Mouse (Mus musculus) stomach, embryonic 16.5 days (tissue): ENCODE data around the gene Steap4. TPM values are rescaled to one million over a fixed set of nuclear protein-coding genes. Genes with fewer than 3 reads are reported as not detected.
A peak's percentile ranks its signal among the peaks of the same experiment; 100 is the strongest.
"Not testable (repeated sequence)": the region's sequence is repeated elsewhere in the genome, so short reads cannot be mapped to it uniquely, and the experiment has no call there.

ENCODE experiments used
- ATAC-seq: fragments of 200-750 bp; cut with Nextera tagmentation; 2 replicates; pipeline ENCODE4 v1.8.0; 2017; ENCODE audit warnings: moderate number of reproducible peaks, moderate TSS enrichment; ENCODE audit not compliant: insufficient read depth, low FRiP score
- H3K27ac ChIP-seq: fragments of 300-500 bp; sonication (generic); 2 replicates; pipeline ENCODE4 v1.5.1; 2014; ENCODE audit warnings: low read length
- H3K27me3 ChIP-seq: fragments of 300-500 bp; sonication (generic); 2 replicates; pipeline ENCODE4 v1.6.1; 2014; ENCODE audit warnings: low read length, control low read depth, mixed read lengths; ENCODE audit not compliant: control insufficient read depth, insufficient read depth
- H3K36me3 ChIP-seq: fragments of 300-500 bp; sonication (generic); 2 replicates; pipeline ENCODE4 v1.6.1; 2014; ENCODE audit warnings: low read length; ENCODE audit not compliant: control insufficient read depth, insufficient read depth
- H3K4me1 ChIP-seq: fragments of 300-500 bp; sonication (generic); 2 replicates; pipeline ENCODE4 v1.6.1; 2014; ENCODE audit warnings: low read length, control low read depth, mixed read lengths; ENCODE audit not compliant: control insufficient read depth, insufficient read depth
- H3K4me2 ChIP-seq: fragments of 300-500 bp; sonication (generic); 2 replicates; pipeline ENCODE4 v1.6.1; 2014; ENCODE audit warnings: low read depth, low read length, mixed read lengths
- H3K4me3 ChIP-seq: fragments of 300-500 bp; sonication (generic); replicated peaks from 2 replicates; pipeline ENCODE4 v1.5.1; 2014; ENCODE audit warnings: mild to moderate bottlenecking, low read length
- H3K9ac ChIP-seq: fragments of 300-500 bp; sonication (generic); 2 replicates; pipeline ENCODE4 v1.6.1; 2014; ENCODE audit warnings: low read length
- H3K9me3 ChIP-seq: fragments of 300-500 bp; sonication (generic); replicated peaks from 2 replicates; pipeline ENCODE4 v1.6.1; 2016; ENCODE audit warnings: low read length, control low read depth; ENCODE audit not compliant: control insufficient read depth
- WGBS: fragments of 180-500 bp; shearing (Covaris S2); extraction: QIAGEN DNeasy Blood & Tissue Kit; methylation state at CpG from one replicate; pipeline ENCODE4 v1.1.7; 2014; 5-methylcytosine and 5-hydroxymethylcytosine counted together
- polyA plus RNA-seq: library from polyadenylated mRNA; unstranded; fragments of >200 nt; fragmentation: Nextera tagmentation; extraction: Ambion mirVana; gene quantifications from 2 replicates; pipeline ENCODE4 v1.2.1, GENCODE M21; 2015

Steap4 gene
- 3.0 and 3.3 TPM in 2 replicates for polyA plus RNA-seq

DNA sequence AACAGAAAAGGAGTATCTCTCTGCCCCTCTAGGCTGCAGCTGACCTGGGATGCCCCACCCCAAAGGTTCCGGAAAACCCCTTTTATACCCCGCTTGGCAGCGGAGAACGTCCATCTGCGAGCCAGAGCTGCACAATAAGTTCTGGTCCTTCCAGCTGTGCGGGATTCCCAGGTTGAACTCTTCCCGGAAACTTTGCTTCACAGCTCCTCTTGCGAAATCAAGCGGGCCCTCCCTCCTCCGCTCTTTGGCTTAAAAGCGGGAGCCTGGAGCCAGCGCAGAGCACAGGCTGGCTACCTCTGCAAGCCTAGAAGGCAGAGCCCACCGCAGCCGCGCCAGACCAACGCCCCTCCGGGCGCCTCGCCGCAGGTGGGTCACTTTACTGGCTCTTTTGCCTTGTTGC is at the start of gene Steap4:
TSS of gene Steap4 (plus strand) at position 282 of the 400 bp plus-strand sequence.
- ATAC-seq, result peak; percentile 74
- Histone ChIP-seq H3K4me3 (peak within 1 kb of the TSS; percentile 40), H3K4me2 (peak within 1 kb of the TSS; percentile 64), H3K4me1 (peaks cover 10% of the 10 kb centered on the region; the same call in 1 of the 2 replicates), H3K9me3 (no peaks in the 10 kb centered on the region), H3K36me3 (no peaks in the 10 kb centered on the region), H3K27ac (no peak within 1 kb of the TSS), H3K27me3 (no peaks in the 10 kb centered on the region), H3K9ac (peak within 1 kb of the TSS; percentile 63)
- 12% methylated on average over 20 of the region's 20 CpGs for WGBS

DNA sequence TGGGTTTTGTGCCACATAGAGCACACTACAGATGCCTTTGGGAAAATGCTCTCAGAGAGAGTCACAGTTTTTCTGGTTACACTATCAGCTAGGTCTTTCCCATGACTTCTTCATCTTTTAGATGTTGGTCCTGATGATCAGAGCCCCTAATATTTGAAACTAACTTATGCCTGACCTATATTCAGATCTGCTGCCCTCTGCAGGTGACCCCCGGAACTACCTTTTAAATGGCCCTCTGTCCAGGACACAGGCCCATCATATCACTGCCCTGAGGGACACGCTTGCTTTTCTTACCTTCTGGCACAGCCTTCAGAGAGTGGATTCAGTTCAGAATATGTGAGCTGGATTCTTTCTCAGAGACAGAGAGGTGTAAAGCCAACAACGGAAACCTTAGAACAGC is 48.3 kb upstream of the Steap4 start:
- no peak overlapping the region for H3K27ac ChIP-seq
- no peaks in the 10 kb centered on the region for H3K9me3 ChIP-seq
- ATAC-seq, result no peak
- H3K9ac ChIP-seq, result no peak overlapping the region
- no peaks in the 10 kb centered on the region for H3K4me1 ChIP-seq
- no peaks in the 10 kb centered on the region for H3K27me3 ChIP-seq
- no peaks in the 10 kb centered on the region for H3K36me3 ChIP-seq
- no peak overlapping the region for H3K4me2 ChIP-seq
- H3K4me3 ChIP-seq, result no peak overlapping the region
- 71% methylated on average over 3 of the region's 3 CpGs for WGBS

DNA sequence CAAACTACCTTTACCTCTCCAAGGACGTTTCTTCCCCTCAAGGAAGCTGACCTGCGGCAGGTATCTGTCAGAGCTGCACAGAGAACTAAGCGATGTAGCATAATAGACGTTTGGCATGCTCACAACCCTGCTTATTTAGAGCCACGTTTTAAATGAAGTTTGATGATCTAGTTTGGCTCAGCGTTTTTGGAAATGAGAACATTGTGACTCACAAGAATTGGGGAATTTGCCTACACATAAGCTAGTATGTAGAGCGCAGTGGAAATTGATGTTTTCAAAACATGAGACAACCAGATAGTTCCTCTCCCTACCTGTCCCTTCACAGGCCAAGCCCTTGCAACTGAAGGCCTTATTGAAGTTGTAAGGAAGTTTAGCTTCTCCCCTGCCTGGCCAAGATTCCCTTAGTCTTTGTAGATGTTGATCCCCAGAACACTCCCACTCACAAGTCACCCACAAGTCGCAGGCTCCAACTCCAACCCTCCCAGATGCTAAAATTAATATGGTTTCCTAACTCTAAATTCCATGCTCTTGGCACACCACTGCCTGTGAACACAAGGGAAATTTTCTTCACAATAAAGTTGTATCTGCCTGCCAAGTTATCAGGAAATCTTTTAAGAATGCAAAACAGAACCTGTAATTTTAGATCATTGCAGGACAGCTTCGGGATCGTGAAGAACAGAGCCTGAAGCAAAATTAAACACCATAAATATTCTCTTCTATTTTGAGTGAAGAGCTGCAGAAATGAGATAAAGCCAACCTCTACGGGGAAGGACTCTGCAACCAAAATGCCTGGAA is 42.6 kb upstream of the Steap4 start:
- WGBS, result 74% methylated on average over 11 of the region's 11 CpGs
- ATAC-seq, result no peak

DNA sequence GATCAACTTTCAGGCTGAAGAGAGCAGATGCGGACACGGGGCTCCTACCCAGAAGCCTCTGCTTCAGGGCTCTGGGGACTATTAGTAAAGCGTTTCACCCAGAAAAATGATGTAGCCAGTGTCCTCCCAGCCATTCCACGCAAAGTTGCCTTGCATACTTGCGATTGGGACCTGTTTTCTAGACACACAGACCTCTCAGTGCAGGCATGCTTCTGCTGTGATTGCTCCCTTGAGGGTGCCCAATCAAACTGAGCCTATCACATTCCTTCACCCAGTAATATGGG is 42.0 kb upstream of the Steap4 start:
- Histone ChIP-seq H3K4me2 (no peak overlapping the region), H3K4me3 (no peak overlapping the region), H3K4me1 (no peaks in the 10 kb centered on the region), H3K27me3 (no peaks in the 10 kb centered on the region), H3K36me3 (no peaks in the 10 kb centered on the region), H3K9ac (no peak overlapping the region), H3K27ac (no peak overlapping the region), H3K9me3 (no peaks in the 10 kb centered on the region)
- ATAC-seq, result no peak
- WGBS, result 90% methylated on average over 5 of the region's 5 CpGs

More for the DNA sequence above, 42.6 kb upstream of the Steap4 start:
- H3K4me1 ChIP-seq, result no peaks in the 10 kb centered on the region
- no peak overlapping the region for H3K9ac ChIP-seq
- H3K4me2 ChIP-seq, result no peak overlapping the region
- no peaks in the 10 kb centered on the region for H3K9me3 ChIP-seq
- H3K36me3 ChIP-seq, result no peaks in the 10 kb centered on the region
- no peaks in the 10 kb centered on the region for H3K27me3 ChIP-seq
- no peak overlapping the region for H3K4me3 ChIP-seq
- no peak overlapping the region for H3K27ac ChIP-seq

DNA sequence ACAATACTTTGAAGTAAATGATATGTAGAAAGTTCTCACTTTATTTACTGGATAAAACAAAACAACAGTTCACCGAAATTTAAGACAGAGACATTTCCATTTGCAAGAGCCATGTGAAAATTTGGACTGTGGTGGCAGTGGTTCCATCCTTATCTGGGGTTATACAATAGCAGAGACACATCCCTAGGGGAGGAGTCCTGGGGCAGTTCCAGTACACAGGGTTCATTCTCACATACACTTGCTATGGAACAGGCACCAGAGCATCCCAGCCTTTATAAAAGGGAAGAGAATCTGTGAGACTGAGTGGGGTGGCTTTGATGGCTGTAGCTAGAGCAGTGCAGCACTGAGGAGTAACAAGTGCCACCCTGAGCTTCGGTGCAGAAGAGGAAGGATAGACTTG is 40.6 kb upstream of the Steap4 start:
- no peaks in the 10 kb centered on the region for H3K4me1 ChIP-seq
- 84% methylated on average over 2 of the region's 2 CpGs for WGBS
- no peak; the same call in 1 of the 2 replicates for ATAC-seq

DNA sequence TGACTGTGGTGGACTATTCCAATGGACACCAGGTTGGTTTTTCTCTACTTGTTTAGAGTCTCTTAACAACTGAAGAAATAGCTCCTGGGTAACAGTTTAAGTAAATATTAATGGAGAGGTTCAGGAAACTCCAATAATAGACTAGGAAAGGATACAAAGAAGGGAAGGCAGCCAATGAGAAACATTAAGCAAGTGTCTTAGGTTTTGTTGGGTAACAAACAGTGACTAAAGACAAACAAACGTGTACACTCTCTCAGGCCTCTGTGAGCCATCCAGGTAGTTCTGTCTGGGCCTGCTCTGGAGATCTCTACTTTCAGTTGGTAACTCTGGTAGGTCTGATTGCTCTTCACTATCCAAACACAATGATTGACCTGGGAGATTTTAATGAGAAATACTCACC is 37.5 kb upstream of the Steap4 start:
- ATAC-seq, result no peak
- Histone ChIP-seq H3K4me3 (no peak overlapping the region), H3K36me3 (no peaks in the 10 kb centered on the region), H3K4me2 (no peak overlapping the region), H3K27ac (no peak overlapping the region), H3K27me3 (no peaks in the 10 kb centered on the region), H3K9ac (no peak overlapping the region), H3K9me3 (no peaks in the 10 kb centered on the region), H3K4me1 (no peaks in the 10 kb centered on the region)
- WGBS, result 72% methylated on average over 1 of the region's 1 CpGs

More for the DNA sequence above, 40.6 kb upstream of the Steap4 start:
- H3K4me2 ChIP-seq, result no peak overlapping the region
- H3K36me3 ChIP-seq, result no peaks in the 10 kb centered on the region
- no peak overlapping the region for H3K27ac ChIP-seq
- H3K4me3 ChIP-seq, result no peak overlapping the region
- H3K27me3 ChIP-seq, result no peaks in the 10 kb centered on the region
- H3K9me3 ChIP-seq, result no peaks in the 10 kb centered on the region
- no peak overlapping the region for H3K9ac ChIP-seq

DNA sequence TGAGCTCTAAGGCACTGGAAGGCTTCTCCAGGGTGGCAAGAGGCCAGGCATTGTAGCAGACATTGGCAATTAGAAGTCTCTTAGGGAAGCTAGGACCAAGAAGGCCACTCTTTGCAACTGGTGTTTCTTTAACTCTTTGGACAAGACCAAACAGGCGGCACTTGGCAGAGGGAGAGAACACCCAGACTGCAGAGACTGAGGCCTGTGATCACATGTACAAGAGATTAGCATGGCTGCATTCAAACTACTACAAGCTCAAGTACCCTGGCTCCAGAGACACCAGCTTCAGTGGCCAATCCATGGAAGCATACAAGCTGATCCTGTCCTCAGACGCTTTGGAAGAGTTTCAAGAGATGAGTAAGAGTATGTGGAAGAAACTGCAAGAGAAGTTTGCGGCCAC is 36.6 kb upstream of the Steap4 start:
- Histone ChIP-seq H3K4me1 (no peaks in the 10 kb centered on the region), H3K4me2 (no peak overlapping the region), H3K9me3 (no peaks in the 10 kb centered on the region), H3K36me3 (no peaks in the 10 kb centered on the region), H3K27me3 (no peaks in the 10 kb centered on the region), H3K4me3 (no peak overlapping the region), H3K27ac (no peak overlapping the region), H3K9ac (no peak overlapping the region)
- WGBS, result 82% methylated on average over 3 of the region's 3 CpGs
- no peak for ATAC-seq

DNA sequence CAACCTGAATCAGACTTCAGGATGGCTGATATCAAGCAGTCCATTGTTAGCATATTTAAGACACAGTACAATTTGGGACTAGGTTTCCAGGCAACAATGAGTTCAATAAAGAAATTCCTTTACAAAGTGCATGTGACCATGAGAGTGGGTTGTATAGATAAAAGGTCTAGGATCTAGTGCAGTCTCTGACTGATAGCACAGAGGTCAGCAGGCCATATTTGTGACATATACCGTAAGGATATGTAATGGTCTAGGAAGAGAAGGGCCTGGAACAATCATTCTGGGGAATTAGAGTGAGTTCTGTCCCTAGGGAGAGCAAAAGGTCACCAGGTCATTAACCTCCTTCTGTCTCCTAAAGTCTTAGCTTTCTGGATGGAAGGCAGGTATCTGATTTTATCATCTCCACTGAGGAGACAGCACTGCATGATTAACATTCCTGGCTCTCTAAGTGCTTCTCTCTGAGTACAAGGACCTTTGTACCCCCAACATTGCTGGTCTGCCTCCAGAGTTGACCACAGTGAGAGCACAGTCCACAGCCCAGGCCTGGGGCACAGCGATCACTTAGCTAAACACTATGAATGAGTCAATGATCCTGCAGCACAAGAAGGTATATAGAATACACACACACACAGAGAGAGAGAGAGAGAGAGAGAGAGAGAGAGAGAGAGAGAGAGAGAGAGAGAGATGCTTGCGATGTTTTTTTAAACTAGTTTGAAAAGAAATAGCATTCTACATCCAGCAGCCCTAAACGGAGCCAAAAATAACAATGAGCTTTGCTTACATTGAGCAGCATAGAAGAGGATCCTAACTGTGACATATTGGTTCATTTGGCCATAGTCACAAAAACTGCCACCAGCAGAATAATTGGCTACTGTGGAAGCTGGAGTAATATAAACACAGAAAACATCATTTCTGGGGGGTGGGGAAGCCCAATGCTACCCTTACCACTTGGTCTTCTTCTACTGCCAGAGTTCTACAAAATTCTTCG is 27.7 kb upstream of the Steap4 start:
- no peaks in the 10 kb centered on the region for H3K9me3 ChIP-seq
- H3K27me3 ChIP-seq, result no peaks in the 10 kb centered on the region
- peak overlapping the region; percentile 36; the same call in 1 of the 2 replicates for H3K27ac ChIP-seq
- no peak overlapping the region for H3K4me3 ChIP-seq
- 47% methylated on average over 5 of the region's 5 CpGs for WGBS
- H3K9ac ChIP-seq, result no peak overlapping the region
- H3K4me1 ChIP-seq, result no peaks in the 10 kb centered on the region
- ATAC-seq, result peak; percentile 64; the same call in 1 of the 2 replicates
- H3K4me2 ChIP-seq, result no peak overlapping the region
- no peaks in the 10 kb centered on the region for H3K36me3 ChIP-seq

DNA sequence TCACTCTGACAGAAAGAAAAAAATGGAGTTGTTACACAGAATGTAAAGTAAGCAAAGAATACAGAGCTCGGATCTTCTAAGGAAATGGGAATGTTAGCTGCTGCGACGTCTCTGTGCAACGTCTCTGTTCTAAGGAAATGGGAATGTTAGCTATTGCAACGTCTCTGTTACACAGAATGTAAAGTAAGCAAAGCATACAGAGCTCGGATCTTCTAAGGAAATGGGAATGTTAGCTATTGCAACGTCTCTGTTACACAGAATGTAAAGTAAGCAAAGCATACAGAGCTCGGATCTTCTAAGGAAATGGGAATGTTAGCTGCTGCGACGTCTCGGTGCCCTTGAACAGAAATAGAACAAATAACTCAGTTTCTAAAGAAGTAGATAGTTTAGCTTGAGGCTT is 26.8 kb upstream of the Steap4 start:
- not testable (repeated sequence) for H3K4me2 ChIP-seq, H3K4me3 ChIP-seq, H3K27me3 ChIP-seq, H3K4me1 ChIP-seq, H3K36me3 ChIP-seq, H3K9ac ChIP-seq, H3K9me3 ChIP-seq
- peak; percentile 67; the same call in 1 of the 2 replicates for ATAC-seq
- H3K27ac ChIP-seq, result peak overlapping the region; percentile 11
- WGBS, result 40% methylated on average over 11 of the region's 11 CpGs
